Mouse (Mus musculus): ENCODE data around the gene Kdm3a. TPM values are rescaled to one million over a fixed set of nuclear protein-coding genes. Genes with fewer than 3 reads are reported as not detected.

The Kdm3a gene
- polyA plus RNA-seq, 1 experiment, result 5.8 TPM

GRCm38 (mm10) chr6:71583198-71583597, 49.6 kb downstream of the Kdm3a start:
- WGBS, result 53% methylated on average over 4 of the region's 4 CpGs
- no peaks in the 10 kb centered on the region for H3K27me3 ChIP-seq (ENCODE audit: control insufficient read depth, insufficient read depth, low read length)
- TF ChIP-seq CTCF (IDR thresholded peaks at IDR 0.05; ENCODE audit: extremely low read depth, insufficient read length, insufficient replicate concordance, low read depth, low read length) (no peak), POLR2A (IDR thresholded peaks at IDR 0.05; ENCODE audit: low read depth, low read length) (no peak)
- no peak overlapping the region for H3K4me3 ChIP-seq (ENCODE audit: low read depth, low read length)
- H3K4me1 ChIP-seq (ENCODE audit: control insufficient read depth, insufficient read depth, insufficient read length, low read length), result no peaks in the 10 kb centered on the region
- no peak overlapping the region for H3K27ac ChIP-seq (ENCODE audit: insufficient read depth, low read depth, low read length)
- peaks cover 38% of the 10 kb centered on the region for H3K36me3 ChIP-seq (ENCODE audit: control insufficient read depth, insufficient read depth, low read length)

GRCm38 (mm10) chr6:71579478-71579877, 53.3 kb downstream of the Kdm3a start:
- TF ChIP-seq POLR2A (IDR thresholded peaks at IDR 0.05; ENCODE audit: low read depth, low read length), result no peak
- WGBS, result 93% methylated on average over 11 of the region's 11 CpGs
- H3K27me3 ChIP-seq (ENCODE audit: control insufficient read depth, insufficient read depth, low read length), result no peaks in the 10 kb centered on the region

GRCm38 (mm10) chr6:71575359-71575758, 57.4 kb downstream of the Kdm3a start:
- no peak overlapping the region for H3K27ac ChIP-seq (ENCODE audit: insufficient read depth, low read depth, low read length)
- H3K4me3 ChIP-seq (ENCODE audit: low read depth, low read length), result no peak overlapping the region
- H3K4me1 ChIP-seq (ENCODE audit: control insufficient read depth, insufficient read depth, insufficient read length, low read length), result no peaks in the 10 kb centered on the region
- H3K27me3 ChIP-seq (ENCODE audit: control insufficient read depth, insufficient read depth, low read length), result no peaks in the 10 kb centered on the region
- peaks cover 53% of the 10 kb centered on the region for H3K36me3 ChIP-seq (ENCODE audit: control insufficient read depth, insufficient read depth, low read length)
- no peak for TF ChIP-seq CTCF (IDR thresholded peaks at IDR 0.05; ENCODE audit: extremely low read depth, insufficient read length, insufficient replicate concordance, low read depth, low read length)
- no peak for TF ChIP-seq POLR2A (IDR thresholded peaks at IDR 0.05; ENCODE audit: low read depth, low read length)
- WGBS, result 87% methylated on average over 1 of the region's 1 CpGs

More at GRCm38 (mm10) chr6:71579478-71579877, 53.3 kb downstream of the Kdm3a start:
- Histone ChIP-seq H3K4me3 (ENCODE audit: low read depth, low read length) (no peak overlapping the region), H3K36me3 (ENCODE audit: control insufficient read depth, insufficient read depth, low read length) (peaks cover 53% of the 10 kb centered on the region), H3K4me1 (ENCODE audit: control insufficient read depth, insufficient read depth, insufficient read length, low read length) (no peaks in the 10 kb centered on the region), H3K27ac (ENCODE audit: insufficient read depth, low read depth, low read length) (no peak overlapping the region)

- H3K27ac ChIP-seq (ENCODE audit: insufficient read depth, low read depth, low read length), result no peak overlapping the region
- 82% methylated on average over 2 of the region's 2 CpGs for WGBS
- no peaks in the 10 kb centered on the region for H3K27me3 ChIP-seq (ENCODE audit: control insufficient read depth, insufficient read depth, low read length)
Observed at GRCm38 (mm10) chr6:71569025-71569424, 63.8 kb downstream of the Kdm3a start.

GRCm38 (mm10) chr6:71568616-71569015, 64.2 kb downstream of the Kdm3a start:
- Histone ChIP-seq H3K27ac (ENCODE audit: insufficient read depth, low read depth, low read length) (no peak overlapping the region), H3K27me3 (ENCODE audit: control insufficient read depth, insufficient read depth, low read length) (no peaks in the 10 kb centered on the region), H3K4me3 (ENCODE audit: low read depth, low read length) (no peak overlapping the region), H3K4me1 (ENCODE audit: control insufficient read depth, insufficient read depth, insufficient read length, low read length) (no peaks in the 10 kb centered on the region), H3K36me3 (ENCODE audit: control insufficient read depth, insufficient read depth, low read length) (peaks cover 34% of the 10 kb centered on the region)
- 87% methylated on average over 3 of the region's 3 CpGs for whole genome bisulfite sequencing
- TF ChIP-seq POLR2A (IDR thresholded peaks at IDR 0.05; ENCODE audit: low read depth, low read length) (no peak), CTCF (IDR thresholded peaks at IDR 0.05; ENCODE audit: extremely low read depth, insufficient read length, insufficient replicate concordance, low read depth, low read length) (no peak)

More at GRCm38 (mm10) chr6:71569025-71569424, 63.8 kb downstream of the Kdm3a start:
- no peak for TF ChIP-seq POLR2A (IDR thresholded peaks at IDR 0.05; ENCODE audit: low read depth, low read length)
- TF ChIP-seq CTCF (IDR thresholded peaks at IDR 0.05; ENCODE audit: extremely low read depth, insufficient read length, insufficient replicate concordance, low read depth, low read length), result no peak
- Histone ChIP-seq H3K4me1 (ENCODE audit: control insufficient read depth, insufficient read depth, insufficient read length, low read length) (no peaks in the 10 kb centered on the region), H3K36me3 (ENCODE audit: control insufficient read depth, insufficient read depth, low read length) (peaks cover 37% of the 10 kb centered on the region), H3K4me3 (ENCODE audit: low read depth, low read length) (no peak overlapping the region)

GRCm38 (mm10) chr6:71556826-71557225, 76.0 kb downstream of the Kdm3a start:
- H3K36me3 ChIP-seq (ENCODE audit: control insufficient read depth, insufficient read depth, low read length), result peaks cover 21% of the 10 kb centered on the region; the same call in 1 of the 2 replicates
- 97% methylated on average over 2 of the region's 2 CpGs for WGBS
- TF ChIP-seq POLR2A (IDR thresholded peaks at IDR 0.05; ENCODE audit: low read depth, low read length) (no peak), CTCF (IDR thresholded peaks at IDR 0.05; ENCODE audit: extremely low read depth, insufficient read length, insufficient replicate concordance, low read depth, low read length) (no peak)
- no peaks in the 10 kb centered on the region for H3K27me3 ChIP-seq (ENCODE audit: control insufficient read depth, insufficient read depth, low read length)
- no peak overlapping the region for H3K27ac ChIP-seq (ENCODE audit: insufficient read depth, low read depth, low read length)
- no peak overlapping the region for H3K4me3 ChIP-seq (ENCODE audit: low read depth, low read length)
- no peaks in the 10 kb centered on the region for H3K4me1 ChIP-seq (ENCODE audit: control insufficient read depth, insufficient read depth, insufficient read length, low read length)

- Histone ChIP-seq H3K27ac (ENCODE audit: insufficient read depth, low read depth, low read length) (no peak overlapping the region), H3K4me1 (ENCODE audit: control insufficient read depth, insufficient read depth, insufficient read length, low read length) (no peaks in the 10 kb centered on the region), H3K4me3 (ENCODE audit: low read depth, low read length) (no peak overlapping the region), H3K27me3 (ENCODE audit: control insufficient read depth, insufficient read depth, low read length) (no peaks in the 10 kb centered on the region), H3K36me3 (ENCODE audit: control insufficient read depth, insufficient read depth, low read length) (peaks cover 16% of the 10 kb centered on the region; the same call in 1 of the 2 replicates)
- no peak for TF ChIP-seq CTCF (IDR thresholded peaks at IDR 0.05; ENCODE audit: extremely low read depth, insufficient read length, insufficient replicate concordance, low read depth, low read length)
- 62% methylated on average over 2 of the region's 2 CpGs for WGBS
Observed at GRCm38 (mm10) chr6:71555507-71555951, 77.3 kb downstream of the Kdm3a start.
